Mouse (Mus musculus) right cerebral cortex, postnatal 10 days (tissue): ENCODE measurements around the gene Macrod2.

Experiments used
- DNase-seq, 2 experiments: peaks; one replicate each; pipeline ENCODE4 v3.0.0; 2021; ENCODE audit warnings: low spot score in 2 of 2

Macrod2 gene

DNA sequence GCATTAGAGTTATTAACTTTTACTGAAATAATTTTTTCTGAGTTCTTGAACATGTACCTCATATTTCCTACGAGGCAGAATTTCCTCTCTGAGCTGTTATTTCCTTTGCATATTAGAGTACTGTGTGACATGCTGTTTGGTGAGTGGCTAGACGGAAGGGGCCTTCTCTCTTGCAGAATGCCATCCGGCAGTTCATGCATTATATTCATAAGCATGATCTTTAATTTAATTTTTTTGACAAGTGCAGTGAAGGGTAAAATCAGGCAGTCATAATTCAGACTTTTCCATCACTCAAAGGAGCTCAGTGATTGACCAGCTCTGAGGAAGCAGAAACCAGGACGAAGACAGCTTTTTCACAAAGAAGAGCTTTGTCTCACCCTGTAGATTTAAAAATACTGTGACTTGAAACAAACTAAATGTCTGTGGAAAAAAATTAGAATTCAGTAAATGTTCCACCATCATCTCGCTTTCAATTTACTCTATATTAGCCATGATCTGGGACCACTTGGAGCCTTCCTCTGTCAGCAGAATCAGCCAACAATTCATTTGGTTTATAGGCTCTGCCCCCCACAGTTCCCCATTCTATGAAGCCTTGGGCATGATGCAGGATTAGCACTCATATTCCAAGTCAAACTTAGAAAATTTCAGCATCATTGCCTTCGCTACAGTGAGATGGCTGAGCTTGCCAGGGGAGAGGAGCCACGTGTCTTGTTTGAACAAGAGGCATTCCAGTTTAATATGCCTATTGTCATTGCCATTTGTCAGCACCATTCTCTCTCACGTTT is 1827.2 kb downstream of the Macrod2 start:
- DNase-seq, result no peak

DNA sequence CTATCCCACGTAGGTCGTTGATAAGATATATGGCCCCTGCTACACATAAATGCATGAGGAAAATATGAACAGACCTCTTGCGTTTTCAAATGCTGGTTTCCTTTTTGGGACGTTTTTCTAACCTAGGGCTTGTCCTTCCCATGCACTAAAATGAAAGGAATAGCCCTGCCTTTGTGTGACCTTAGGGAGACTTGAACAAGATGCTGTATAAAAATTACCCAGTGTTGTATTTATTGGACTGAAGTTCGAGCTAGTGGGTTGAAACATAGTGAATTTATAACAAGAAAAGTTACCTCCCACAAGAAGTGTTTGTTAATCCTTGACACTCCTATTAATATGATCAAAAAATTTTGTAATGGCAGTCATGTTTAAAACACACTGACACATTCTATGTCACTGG is 1827.8 kb downstream of the Macrod2 start:
- no peak for DNase-seq

DNA sequence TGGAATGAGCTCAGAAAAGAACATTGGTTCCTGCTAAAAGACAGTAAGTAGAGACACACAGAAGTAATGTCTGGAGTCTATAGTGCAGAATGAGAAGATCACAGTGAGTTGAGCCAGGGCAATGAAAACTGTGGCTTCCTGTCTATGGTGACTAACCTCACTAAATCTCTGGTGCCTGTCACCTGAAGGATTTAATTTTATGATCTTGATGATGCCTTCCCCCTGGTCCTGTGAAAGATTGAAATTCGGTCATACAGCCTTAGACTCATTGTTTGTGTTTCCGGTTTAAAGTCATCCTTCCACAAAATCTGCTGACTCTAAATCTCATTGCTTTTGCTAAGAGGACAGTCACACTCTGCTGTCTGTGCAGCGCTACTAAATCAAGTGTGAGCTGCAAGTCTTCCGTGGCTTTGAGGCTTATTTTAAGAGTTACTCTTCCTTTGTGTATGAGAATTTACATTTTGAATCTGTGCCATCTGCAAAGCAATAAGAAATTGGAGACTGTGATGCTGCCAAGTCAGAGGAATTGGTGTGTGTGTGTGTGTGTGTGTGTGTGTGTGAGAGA is 1836.0 kb downstream of the Macrod2 start:
- peak; percentile 29 to 46 for DNase-seq

DNA sequence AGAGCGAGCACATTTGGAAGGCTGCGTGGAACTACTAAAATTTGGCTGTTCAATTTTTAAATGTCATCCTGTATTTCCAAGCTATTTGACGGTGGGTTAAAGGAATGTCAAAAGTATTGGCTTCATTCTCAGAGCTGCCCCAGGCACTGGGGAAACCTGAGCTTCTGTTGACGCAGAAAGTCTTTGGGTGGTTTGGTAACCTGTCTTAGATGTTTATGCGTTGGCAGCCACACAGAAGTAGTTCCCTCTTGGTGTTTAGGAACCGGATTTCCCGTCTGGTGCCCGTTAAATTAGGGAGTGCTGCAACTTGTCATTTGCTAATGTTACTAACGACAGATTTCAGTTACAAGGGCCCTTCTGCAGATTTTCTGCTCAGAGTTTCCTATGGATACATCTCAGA is 1837.7 kb downstream of the Macrod2 start:
- no peak for DNase-seq

DNA sequence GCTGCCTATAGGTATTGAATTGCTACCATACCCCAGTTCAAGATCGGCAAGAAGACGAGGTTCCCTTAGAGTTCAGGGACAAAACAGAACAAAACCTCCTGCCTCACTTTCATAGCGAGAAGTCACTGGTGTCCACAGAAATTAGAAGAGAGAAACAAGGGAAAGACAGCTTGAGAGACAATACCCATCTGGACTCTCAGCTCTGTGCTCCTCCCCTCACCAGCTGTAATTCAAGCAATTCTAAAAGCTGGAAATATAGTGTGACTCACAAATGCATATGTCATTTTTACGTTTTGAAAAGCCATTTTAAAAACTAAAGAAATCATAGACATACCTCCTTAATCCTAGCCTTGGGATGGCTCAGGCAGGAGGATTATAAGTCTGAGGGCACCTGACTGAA is 1848.4 kb downstream of the Macrod2 start:
- no peak for DNase-seq

DNA sequence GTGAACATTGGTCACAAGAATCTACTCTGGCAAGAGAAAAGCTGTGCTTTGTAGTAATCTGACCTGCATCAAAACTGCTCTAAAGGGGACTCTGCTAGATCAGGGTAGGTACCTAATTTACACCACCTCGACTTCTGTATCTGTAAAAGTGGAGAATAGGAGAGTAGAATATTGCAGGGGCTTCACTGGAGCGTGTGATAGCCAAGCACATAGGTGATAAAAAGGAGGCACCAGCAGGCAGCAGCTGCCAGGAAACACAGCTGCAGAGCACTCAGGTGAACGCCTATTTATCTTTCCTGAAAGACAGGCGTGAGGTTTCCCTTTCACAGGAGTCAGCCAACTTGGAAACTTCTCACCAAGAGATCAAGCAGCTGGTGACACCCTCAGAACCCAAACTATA is 1855.3 kb downstream of the Macrod2 start:
- DNase-seq, result no peak

DNA sequence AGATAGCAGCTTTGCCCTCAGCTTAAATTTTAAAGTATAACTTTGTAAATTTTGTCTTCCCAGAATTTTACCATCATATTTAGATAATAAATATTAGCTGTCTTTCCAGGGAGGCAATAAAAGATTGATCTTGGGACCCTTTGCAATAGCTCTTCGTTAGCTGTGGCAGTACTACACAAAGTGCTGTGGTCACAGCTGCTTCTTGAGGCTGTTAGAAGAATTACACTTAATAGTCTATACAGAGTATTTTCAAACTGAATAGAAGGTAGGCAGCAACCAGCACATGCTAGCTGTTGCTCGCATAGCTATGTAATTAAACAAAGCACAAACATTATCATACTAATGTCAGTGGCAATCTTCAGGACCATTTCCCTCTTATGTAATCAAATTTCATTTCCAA is 1856.4 kb downstream of the Macrod2 start:
- DNase-seq, result no peak

DNA sequence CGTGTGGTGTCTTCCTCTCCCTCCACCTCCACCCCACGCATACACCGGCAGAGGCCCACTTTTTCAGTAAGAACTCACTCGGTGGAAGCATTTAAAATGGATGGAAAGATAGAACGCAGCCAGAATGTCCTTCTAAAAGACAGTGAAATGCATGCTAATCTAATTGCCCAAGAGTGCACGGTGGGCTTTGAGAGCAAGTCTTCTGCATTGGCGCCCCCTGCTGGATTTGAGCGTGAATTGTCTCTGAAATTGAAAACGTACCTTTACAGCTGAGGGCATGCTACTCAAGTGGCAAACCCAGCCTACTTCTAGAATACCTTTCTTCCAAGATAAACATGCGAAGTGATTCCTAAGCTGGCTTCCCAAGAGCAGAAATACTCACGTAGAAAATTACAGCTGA is 1858.8 kb downstream of the Macrod2 start:
- peak; percentile 89 to 93 for DNase-seq

DNA sequence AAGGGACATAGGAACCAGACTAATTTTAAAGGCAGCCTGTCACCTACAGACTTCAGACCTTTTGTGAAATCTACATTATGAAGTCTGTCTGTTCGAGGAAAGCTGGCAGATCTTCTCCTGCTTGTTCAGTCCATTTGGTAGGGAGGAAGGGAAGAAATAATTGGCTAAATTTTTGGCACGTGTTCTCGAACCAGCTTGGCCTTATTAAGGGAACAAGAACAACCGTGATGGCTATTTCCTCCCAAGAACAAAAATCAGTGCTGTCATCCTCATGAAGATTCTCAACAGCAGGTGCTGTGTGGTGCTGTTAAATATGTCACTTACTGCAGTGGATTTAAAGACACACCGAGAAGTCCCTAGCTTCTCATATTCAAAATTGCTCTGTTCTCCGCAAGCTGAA is 1859.5 kb downstream of the Macrod2 start:
- DNase-seq, result no peak

DNA sequence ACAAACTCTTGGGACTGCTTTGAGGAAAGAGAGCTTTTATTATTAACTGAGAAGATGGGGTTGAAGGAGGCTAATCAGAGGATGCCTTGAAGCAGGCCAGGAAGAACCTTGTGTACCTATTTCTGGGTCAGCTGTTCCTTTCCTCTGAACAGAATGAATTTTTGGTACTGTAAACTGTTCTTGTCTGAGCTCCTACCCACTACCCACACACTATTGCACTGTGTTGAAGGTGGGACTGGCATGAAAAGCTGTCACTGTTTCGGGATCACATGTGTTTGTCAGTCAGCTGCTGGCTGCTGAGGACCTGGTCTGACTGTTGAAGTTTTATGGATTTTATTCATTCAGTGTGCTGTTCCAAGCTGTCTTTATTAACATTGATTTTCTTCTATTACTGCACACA is 1862.4 kb downstream of the Macrod2 start:
- DNase-seq, result no peak

DNA sequence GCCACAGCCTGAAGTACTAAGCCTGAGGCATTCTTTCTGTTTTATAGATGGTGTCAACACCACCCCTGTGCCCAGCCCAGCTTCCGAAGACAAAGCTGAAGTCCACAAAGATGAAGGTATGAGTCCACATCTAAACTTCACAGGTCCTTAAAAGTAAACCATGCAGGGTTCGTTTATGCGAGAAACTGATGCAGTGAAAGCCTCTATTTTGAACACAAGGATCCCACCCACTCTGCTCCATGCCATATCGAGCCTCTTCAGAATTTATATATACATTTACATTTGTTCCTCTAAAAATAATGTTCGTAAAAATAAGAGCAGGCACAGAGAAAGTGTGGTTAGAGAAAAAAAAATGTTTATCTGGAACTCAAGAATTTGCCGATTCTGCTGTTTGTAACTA is 1865.9 kb downstream of the Macrod2 start:
- no peak for DNase-seq

DNA sequence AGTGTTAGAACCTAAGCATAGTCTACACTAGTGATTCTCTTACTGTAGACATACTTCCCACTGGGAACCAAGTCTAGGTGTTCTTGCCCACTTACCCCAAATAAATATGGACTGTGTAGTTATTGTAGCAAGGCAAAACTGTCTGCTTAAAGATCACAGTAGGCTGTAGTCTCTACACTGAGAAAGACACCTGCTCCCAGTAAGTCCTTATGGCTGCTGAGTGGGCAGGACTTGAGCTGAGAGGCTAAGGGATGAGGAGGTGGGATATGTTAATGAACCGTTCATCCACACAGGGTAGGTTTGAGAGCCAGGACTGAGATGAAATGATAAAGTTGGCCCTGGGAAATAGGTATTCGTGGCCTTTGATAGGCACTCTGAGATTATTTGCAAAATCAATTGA is 1869.6 kb downstream of the Macrod2 start:
- no peak for DNase-seq

DNA sequence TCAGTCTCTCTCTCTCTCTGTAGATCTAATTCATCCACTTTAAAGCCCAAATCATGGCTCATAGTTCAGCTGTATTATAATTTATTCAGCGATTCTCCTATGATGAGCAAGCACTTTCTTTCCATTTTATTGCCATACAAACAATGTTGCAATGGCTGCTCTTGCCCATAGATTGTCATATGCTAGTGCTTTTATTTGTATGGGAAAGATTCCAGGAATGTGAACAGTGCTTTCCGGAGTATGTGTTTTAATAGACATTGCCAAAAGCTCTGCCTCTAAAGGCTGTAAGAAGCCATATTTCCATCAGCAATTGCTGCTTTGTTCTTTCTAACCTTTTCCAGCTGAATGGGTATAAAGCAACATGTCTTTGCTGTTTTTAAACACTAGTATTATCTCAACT is 1872.7 kb downstream of the Macrod2 start:
- DNase-seq, result no peak

DNA sequence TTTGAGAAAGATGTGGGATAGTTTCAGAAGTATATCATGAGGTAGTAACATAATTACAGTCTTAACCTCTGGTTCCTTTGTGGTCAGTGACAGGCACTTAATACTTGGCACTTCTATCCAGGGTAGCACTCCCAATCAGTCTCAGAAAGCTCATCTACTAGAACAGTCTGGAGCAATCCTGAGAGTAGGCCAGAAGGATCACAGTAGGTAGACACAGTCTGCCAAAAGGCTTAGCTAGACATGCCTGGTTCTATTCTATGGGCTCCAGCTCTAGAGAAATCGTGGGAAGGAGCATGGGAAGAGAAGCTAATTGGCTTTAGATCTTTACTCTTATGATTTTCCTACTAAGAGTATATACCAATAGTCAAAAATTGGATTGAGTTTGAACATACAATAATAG is 1891.7 kb downstream of the Macrod2 start:
- no peak for DNase-seq

DNA sequence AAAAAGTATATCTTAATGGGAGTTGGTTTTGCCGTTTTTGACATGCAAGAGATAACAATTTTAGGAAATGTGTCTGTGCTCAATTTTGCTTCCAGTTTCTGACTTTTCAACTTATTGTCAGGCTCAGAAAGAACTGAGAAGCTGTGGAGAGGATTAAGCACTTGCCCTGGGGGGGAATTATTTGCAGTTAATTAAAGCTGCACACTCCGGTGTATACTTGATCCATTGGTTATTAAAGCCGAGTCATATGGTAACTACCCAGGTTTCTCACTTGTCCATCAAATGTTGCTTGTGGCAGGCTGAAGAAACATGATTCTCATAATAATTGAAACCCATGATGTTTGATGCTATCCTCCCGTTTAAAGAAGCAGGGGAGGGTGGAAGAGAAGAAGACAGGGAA is 1899.7 kb downstream of the Macrod2 start:
- no peak for DNase-seq

DNA sequence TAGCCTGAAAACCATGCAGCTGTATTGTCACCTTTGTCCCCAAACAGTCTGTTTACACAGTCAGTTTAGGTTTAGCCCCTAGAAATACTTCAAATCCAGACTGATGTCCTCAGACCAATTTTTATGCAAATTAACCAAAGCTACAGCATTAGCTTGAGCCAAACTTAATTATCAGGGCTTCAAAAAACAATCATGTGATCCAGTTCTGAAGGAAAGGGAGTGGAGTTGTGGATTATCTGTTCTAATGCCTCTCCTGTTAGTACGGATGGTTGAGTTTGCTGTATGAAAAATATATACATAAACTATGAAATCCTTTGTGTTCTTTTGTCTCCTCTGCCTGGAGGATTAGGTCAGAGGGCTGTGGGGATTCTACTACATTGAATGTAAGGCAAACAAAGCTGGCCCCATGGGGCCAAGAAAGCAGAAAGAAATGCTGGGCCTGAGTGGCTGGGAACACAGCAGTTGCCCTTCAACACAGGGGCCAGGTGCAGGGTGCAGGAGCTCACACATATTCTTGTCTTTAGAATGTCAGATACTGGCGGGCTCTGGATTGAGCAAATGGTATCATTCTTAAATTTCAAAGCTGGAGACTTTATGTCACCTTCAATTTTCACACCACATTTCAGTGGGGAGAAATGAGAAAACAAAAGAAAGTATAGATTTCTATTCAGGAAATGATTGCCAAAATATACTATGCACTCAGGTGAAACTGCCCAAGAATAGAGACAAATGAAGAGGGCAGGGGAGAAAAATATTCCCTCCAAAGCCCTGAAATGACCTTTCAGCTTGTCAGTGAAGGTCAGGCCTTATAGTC is 1908.2 kb downstream of the Macrod2 start:
- no peak for DNase-seq

DNA sequence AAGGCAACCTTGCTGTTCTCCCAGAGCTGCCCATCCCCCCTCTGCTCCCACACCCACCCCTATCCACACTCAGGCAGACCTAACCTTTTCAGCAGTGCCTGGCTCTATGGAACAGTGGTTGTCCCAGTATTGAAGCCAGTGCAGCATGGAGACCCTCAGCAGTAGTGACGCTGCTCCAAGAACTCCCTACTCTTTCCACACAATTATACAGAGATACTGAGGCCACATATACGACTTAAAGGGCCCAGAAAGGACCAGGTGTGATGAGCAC is 1908.7 kb downstream of the Macrod2 start:
- DNase-seq, result no peak

DNA sequence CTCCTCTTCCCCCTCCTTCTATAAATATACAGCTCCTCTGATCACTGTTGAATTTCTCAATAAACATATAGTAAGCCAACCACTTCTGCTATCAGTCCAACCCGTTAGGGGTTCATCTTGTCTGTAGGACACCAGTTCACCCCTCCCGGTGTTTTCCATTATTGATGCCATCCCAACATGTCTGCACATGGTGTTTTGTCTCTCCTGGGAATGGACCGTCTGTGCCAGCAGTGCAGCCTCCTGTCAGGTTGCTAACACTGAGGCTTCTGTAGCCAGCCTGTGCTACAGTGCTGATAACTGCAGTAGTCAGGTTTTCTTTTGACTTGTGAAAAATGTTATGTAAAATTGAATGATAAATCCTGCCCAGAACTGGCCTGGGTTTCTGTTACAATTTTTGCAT is 1928.0 kb downstream of the Macrod2 start:
- DNase-seq, result no peak

DNA sequence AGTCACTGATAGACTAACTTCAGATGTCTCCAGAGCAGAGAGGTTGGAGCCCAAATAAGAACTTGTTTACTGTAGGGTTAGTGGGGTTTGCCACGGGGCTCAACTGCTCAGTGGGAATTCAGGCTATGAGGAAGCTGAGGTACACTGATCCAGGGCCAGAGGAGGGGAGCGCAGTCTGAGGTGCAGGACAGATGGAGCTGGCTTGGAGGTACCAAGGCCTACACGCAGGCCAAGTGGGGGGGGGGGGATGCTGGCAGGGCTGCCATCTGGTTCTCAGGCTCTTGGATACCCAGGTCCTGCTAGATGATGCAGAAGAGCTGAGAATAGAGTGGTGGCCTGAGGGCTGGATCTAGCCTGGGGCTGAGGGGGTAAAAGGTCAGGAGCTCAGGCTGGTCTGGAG is 1931.6 kb downstream of the Macrod2 start:
- DNase-seq, result no peak

DNA sequence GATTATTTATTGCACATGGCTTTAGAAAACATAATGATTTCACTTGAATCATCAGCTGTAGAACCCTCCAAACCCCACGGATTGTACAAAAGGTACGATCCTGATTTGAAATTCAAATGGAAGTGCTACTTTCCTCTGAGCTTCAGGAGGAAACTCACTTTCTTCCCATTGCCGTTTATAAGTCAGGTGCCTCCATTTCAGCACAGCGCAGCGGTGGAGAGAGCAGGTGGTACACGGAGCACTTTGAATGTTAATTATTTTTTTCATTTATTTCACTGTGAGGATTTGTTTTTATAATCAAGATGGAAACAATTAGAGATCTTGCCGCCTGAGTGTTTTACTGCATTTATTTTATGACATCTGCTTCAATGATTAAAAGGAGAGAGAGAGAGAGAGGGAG is 1934.7 kb downstream of the Macrod2 start:
- DNase-seq, result no peak

DNA sequence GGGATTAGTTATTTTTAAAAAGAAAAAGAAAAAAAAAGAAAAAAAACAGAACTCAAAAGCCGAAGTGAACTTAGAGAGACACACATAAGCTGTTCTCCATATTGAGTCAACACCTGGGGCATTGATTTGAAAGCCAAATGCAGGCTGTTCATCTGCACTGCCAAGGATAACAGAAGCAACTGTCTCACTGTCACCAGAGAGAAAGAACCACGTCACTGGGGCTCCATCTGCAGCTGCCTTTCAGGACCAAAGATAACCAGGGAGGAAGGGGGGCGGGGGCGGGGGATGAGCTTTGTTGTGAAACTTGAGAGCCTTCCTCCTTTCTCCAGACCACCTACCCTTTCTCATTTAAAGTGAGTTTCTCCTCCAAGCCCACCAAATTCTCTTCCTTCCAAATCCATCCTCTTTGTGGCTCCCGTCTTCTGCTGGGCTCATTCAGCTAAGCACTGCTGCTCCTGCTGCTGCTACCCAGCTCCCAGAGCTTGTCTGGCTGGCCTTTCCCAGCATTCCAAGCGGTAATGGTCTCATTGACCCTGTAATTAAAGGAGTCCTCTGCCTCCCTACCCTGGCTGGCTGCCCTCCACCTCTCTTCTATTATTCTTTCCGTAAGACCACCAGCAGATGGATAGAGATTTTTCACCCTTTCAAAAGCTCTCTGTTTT is 1939.5 kb downstream of the Macrod2 start:
- peak; percentile 64 to 81 for DNase-seq

DNA sequence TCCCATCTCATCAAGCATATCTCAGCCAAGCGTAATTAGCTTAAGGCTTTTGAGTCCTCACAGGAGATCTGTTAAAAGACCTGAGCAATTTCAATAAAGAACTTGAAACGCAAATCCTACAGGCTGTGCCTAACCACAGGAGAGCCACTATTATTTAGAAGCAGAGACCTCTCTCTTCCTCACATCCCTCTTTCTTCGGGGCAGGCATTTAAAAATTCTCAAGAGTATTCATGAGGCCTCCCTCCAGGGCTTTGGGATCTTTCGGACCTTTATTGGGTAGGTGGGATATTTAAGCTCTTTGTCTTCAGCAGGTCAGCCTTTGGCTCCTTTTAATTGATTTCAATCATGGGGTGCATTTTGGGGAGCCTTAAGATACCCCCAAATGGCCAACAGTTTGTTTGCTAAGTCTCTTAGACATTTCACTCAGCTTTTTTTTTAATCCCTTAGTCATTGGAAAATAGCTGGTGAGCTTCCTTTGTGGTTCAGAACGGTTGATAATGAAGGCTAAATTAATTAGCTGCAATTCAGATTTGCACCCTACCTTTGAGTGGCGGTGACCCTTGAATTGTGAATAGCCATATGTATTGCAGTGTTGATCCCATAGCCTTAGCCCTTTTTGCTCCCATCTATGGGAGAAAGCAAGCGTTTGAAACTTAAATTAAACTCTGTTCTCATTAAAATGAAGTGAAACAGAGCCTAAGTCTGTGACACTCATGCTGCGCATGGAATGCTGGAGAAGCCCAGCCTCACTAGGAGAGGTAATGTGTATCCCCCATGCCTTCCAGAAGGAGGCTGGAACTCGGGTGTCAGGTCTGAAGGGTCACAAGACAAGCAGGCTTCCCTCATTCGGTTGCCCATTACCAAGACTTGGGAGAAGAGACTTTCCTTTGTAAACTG is 1940.2 kb downstream of the Macrod2 start:
- DNase-seq, result no peak
